Mouse (Mus musculus): ENCODE measurements around the gene B230118H07Rik.

Gene B230118H07Rik

DNA sequence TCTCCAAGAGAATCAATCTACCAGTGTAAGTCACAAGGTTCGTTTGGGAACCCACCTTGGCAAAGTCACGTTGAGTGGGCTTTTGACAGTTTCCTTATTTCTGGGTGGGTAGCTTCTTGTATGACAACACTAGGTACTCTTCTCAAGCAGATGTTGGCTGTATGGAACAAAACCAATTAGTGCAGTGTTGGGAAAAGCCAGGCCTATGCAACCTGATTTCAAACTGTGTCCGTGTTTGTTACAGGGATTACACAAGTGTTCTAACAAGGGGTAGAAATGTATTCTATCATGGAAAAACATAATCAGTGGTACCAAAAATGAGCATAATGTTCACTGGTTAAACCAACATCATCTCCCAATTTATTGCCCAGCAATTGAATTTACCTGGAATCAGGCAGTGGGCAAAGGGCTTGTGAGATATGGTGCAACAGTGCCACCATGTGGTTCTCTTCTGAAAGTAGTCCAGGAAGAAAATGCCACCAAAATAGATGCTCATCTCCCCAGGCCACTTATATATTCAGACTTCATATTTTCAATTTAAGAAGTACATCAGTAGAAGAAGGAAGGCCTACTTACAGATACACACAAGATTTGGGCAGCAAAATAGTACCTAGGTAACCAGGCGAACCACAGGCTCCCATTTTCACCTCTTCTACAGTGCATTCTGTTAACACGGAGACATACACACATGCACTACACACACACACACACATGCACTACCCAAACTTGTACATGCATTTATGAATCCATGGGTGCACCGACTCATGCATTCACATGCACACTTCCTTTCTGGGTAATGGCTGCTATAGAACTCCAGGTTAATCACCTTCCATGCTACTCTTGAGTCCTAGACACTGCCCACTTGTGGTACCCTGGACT is 123.6 kb downstream of the B230118H07Rik start:
- CTCF ChIA-PET = interaction anchor here (0.6 to 0.7 kb wide), 2 partner anchors 54 to 564 kb away, joined by 3 to 7 read pairs; no protein-coding TSS in a partner anchor

DNA sequence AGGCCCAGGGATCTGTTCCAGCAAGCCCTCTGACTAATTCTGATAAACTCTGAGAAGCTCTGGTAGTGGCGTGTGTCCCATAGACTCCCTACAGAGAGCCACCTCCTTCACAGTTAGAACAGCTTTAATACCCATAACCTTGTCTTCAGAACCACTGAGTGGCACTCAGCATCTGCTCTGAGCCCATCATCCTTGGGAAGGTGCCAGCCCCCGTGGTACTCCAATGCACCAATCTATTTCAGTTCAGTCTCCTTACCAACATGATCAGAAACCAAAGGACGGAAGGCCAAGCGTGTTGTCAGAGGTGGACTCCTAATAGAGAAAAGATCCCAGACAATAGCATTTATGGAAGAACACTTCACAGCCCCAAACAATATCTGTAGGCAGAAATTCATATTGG is 124.2 kb downstream of the B230118H07Rik start:
- CTCF ChIA-PET = interaction anchor here (0.7 kb wide), 1 partner anchor 564 kb away, joined by 3 read pairs; no protein-coding TSS in a partner anchor

DNA sequence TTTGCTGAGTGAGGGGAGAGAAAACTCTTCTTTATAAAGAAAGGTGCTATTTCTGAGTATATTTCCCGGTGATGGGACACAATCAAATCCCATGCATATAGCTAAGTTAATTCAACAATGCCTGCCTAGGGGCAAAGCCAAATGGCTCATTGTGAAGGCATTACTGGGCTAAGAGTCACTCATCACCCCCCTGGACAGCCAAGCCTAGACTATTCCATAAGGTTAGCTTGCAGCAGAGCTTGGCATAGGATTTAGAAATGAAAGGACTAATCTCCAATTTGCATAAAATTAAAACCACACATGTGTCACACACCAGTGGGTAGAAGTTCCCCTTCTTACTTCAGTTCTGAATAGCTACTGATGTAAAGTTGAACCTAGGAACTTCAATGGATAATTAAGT is 128.8 kb downstream of the B230118H07Rik start:
- CTCF ChIA-PET = no interaction called here

GRCm38 (mm10) chr2:101519928-101520327 is 129.4 kb downstream of the B230118H07Rik start:
- CTCF ChIA-PET = no interaction called here

Data from spleen, embryonic (tissue).